Mouse (Mus musculus): ENCODE measurements around the gene 0610040J01Rik. TPM values are rescaled to one million over a fixed set of nuclear protein-coding genes. Genes with fewer than 3 reads are reported as not detected.

Gene 0610040J01Rik
- polyA plus RNA-seq, 1 experiment = 1.2 TPM

DNA sequence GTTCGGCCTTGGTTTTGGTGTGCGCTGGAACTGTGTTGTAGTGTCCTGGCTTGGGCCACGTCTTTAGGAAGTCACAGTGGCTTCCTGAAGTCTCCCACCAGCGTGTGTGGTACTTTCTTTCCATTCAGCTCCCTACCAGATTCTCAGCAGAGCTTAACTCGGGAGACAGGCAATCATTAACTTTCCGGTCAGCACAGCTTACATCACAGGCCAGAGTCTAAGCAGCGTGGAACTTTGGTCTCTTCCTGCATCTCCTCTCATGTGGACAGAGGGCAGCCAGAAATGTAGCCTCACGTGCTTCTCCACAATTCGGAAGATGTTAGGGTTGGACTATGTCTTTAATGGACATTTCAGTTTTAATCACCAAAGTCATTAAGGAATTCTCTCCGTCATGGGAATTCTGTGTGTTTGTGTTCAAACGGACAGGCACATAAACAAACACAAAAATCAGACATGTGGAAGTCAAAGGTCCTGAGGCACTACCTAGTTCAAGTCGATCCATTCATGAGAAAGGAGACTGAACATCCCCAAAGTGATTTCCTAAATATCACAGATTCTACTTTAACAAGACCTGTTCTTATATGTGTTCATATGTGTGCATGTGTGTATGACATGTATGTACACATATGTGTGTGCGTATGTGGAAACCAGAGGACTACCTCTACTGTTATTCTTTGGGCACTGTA, 35.5 kb downstream of the 0610040J01Rik start:
- TF ChIP-seq FLI1 (IDR thresholded peaks at IDR 0.05; ENCODE audit: low read length) (no peak), GATA1 (IDR thresholded peaks at IDR 0.05; ENCODE audit: borderline replicate concordance, low read length) (no peak)
- no peaks in the 10 kb centered on the region for H3K4me1 ChIP-seq
- H3K9me3 ChIP-seq = peaks cover 25% of the 10 kb centered on the region
- H3K4me3 ChIP-seq (replicated peaks) = no peak overlapping the region
- no peaks in the 10 kb centered on the region for H3K27me3 ChIP-seq (replicated peaks)
- H3K36me3 ChIP-seq (replicated peaks; ENCODE audit: low read length) = no peaks in the 10 kb centered on the region

DNA sequence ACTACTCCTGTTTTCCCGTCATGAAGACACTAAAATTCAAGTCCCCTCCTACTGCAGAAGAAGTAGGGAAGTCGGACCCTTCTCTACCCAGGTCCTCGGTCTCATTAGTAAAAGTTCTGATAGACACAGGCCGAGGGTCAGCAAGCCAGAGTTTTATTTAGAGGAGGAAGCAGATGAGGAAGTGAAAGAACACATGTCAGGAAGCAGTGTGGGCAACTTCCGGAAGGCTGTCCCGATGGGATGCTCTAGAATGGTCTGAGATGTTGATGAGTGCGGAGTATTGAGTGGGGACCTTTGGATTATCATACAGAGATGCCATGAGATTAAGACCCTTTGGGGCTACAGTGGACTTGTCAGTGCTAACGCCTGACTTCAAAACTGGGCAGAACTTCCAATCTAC, 46.7 kb downstream of the 0610040J01Rik start:
- Histone ChIP-seq H3K4me1 (no peaks in the 10 kb centered on the region), H3K36me3 (replicated peaks; ENCODE audit: low read length) (no peaks in the 10 kb centered on the region), H3K9me3 (no peaks in the 10 kb centered on the region), H3K27me3 (replicated peaks) (no peaks in the 10 kb centered on the region), H3K4me3 (replicated peaks) (no peak overlapping the region)
- TF ChIP-seq FLI1 (IDR thresholded peaks at IDR 0.05; ENCODE audit: low read length) (no peak), GATA1 (IDR thresholded peaks at IDR 0.05; ENCODE audit: borderline replicate concordance, low read length) (no peak)

DNA sequence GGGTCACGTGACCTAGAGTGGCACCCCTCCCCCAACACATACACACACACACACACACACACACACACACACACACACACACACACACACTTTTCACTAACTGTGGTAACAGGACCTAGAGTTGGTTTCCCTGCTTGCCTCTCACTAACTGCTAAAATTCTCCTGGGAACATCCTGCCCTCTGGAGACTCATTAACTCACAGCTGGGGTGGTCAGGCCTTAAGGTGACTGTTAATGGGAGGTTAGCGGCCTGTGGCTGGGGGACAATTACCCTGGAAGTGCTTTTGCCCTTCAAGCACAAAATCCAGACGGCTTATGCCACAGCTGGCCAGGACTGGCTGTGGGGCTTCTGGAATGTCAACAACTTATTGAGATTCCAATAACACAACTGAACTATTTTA, 55.3 kb downstream of the 0610040J01Rik start:
- TF ChIP-seq GATA1 (IDR thresholded peaks at IDR 0.05; ENCODE audit: borderline replicate concordance, low read length) (no peak), FLI1 (IDR thresholded peaks at IDR 0.05; ENCODE audit: low read length) (no peak)
- no peaks in the 10 kb centered on the region for H3K4me1 ChIP-seq

DNA sequence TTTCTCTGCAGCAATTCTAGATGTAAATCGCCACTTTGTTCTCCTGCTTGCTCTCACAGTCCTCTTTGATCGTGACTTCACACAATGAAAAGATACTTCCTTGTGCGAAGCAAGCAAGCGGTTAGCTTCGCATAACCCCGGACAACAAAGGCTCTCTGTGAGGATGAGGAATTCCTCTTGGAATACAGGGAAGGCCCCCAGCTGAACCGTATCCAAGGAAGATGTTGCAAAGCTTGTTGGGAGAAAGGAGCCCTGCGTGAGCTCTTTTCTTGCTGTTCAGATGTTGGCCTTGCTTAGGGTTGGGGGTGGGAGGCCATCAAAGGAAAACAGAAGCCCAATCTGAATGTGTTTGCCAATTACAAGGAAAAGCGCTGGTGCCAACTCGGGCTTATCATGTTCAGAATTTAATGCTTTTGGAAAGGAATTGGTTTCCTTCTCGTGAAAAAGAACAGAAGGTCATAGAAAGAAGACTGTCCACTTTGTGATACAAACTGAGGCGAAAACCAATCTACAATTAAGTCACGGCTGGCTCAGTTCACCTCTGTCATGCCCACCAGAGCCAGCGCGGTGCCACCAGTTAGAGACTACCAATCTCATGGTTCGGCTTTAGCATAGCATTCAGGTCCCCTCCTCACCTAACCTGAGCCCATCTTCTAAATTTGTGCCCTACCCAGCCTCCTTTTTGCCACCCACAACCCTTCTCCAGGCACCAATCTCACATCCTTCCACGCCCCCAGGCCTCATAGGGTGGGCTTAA, 60.2 kb downstream of the 0610040J01Rik start:
- H3K4me1 ChIP-seq = no peaks in the 10 kb centered on the region
- no peaks in the 10 kb centered on the region for H3K27me3 ChIP-seq (replicated peaks)
- H3K9me3 ChIP-seq = no peaks in the 10 kb centered on the region
- H3K4me3 ChIP-seq (replicated peaks) = no peak overlapping the region
- no peaks in the 10 kb centered on the region for H3K36me3 ChIP-seq (replicated peaks; ENCODE audit: low read length)
- TF ChIP-seq GATA1 (IDR thresholded peaks at IDR 0.05; ENCODE audit: borderline replicate concordance, low read length) = no peak
- TF ChIP-seq FLI1 (IDR thresholded peaks at IDR 0.05; ENCODE audit: low read length) = no peak

More for the DNA sequence above, 55.3 kb downstream of the 0610040J01Rik start:
- no peaks in the 10 kb centered on the region for H3K36me3 ChIP-seq (replicated peaks; ENCODE audit: low read length)
- H3K27me3 ChIP-seq (replicated peaks) = no peaks in the 10 kb centered on the region
- H3K4me3 ChIP-seq (replicated peaks) = no peak overlapping the region
- no peaks in the 10 kb centered on the region for H3K9me3 ChIP-seq

DNA sequence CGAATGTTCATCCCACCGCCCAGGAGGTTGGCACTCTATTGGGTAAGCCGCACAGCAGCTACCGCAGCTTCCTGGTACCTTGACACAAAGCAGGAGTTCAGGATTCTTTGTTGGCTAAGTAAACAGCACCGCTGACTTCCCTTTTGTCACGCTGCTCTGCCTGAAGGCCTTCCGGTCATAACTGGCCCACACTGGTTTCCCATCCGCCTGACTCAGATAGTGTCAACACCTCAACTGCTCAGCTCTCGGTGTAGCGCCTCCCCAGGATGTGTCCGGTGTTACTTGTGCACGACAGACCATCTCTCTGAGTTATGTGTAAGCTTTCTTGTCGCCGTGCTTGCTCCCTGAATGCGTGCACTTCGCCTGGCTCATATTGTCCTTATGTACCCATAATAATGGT, 62.7 kb downstream of the 0610040J01Rik start:
- no peaks in the 10 kb centered on the region for H3K27me3 ChIP-seq (replicated peaks)
- no peaks in the 10 kb centered on the region for H3K9me3 ChIP-seq
- no peaks in the 10 kb centered on the region for H3K36me3 ChIP-seq (replicated peaks; ENCODE audit: low read length)
- TF ChIP-seq GATA1 (IDR thresholded peaks at IDR 0.05; ENCODE audit: borderline replicate concordance, low read length) = no peak
- no peak for TF ChIP-seq FLI1 (IDR thresholded peaks at IDR 0.05; ENCODE audit: low read length)
- no peak overlapping the region for H3K4me3 ChIP-seq (replicated peaks)
- H3K4me1 ChIP-seq = no peaks in the 10 kb centered on the region

DNA sequence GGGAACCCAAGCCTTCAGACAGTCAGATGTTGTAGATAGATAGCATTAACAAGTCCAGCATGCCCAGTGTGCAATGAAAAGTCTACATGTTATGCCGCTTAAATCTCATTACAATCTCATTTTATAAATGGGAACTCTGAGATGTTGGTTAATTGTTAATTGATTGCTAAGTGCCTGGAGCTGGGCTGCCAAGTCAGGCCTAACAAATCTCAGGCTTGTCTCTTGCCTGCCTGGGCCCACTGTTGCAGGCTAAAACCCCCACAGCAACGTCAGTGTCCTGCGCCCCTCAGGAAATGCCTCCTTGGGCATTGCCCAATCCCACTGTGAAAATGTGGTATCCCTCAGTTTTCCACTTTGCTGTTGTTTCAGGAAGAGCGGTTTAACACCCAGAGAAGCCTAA, 63.9 kb downstream of the 0610040J01Rik start:
- no peak for TF ChIP-seq GATA1 (IDR thresholded peaks at IDR 0.05; ENCODE audit: borderline replicate concordance, low read length)
- no peak for TF ChIP-seq FLI1 (IDR thresholded peaks at IDR 0.05; ENCODE audit: low read length)
- Histone ChIP-seq H3K27me3 (replicated peaks) (no peaks in the 10 kb centered on the region), H3K4me1 (no peaks in the 10 kb centered on the region), H3K9me3 (no peaks in the 10 kb centered on the region), H3K4me3 (replicated peaks) (no peak overlapping the region), H3K36me3 (replicated peaks; ENCODE audit: low read length) (no peaks in the 10 kb centered on the region)

DNA sequence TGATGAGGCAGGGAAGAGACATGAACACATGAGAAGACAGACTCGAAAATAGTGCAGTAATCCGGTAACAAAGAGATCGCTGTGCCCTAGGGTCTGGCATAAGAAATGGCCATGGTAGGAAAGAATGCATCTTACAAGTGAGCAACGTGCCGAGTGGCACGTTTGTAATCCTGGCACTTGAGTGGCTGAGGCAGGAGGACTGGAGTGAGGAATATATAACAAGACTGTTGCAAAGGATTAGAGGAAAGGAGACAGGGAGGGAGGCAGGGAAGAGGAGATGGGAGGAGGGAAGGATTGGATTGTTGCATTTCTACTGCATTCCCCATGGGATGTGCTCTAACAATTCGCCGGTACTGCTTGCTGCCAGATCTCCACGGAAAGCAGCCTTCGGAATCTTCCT, 66.9 kb downstream of the 0610040J01Rik start:
- no peaks in the 10 kb centered on the region for H3K4me1 ChIP-seq
- H3K4me3 ChIP-seq (replicated peaks) = no peak overlapping the region
- H3K36me3 ChIP-seq (replicated peaks; ENCODE audit: low read length) = no peaks in the 10 kb centered on the region
- no peak for TF ChIP-seq FLI1 (IDR thresholded peaks at IDR 0.05; ENCODE audit: low read length)
- no peak for TF ChIP-seq GATA1 (IDR thresholded peaks at IDR 0.05; ENCODE audit: borderline replicate concordance, low read length)
- H3K27me3 ChIP-seq (replicated peaks) = no peaks in the 10 kb centered on the region
- no peaks in the 10 kb centered on the region for H3K9me3 ChIP-seq

DNA sequence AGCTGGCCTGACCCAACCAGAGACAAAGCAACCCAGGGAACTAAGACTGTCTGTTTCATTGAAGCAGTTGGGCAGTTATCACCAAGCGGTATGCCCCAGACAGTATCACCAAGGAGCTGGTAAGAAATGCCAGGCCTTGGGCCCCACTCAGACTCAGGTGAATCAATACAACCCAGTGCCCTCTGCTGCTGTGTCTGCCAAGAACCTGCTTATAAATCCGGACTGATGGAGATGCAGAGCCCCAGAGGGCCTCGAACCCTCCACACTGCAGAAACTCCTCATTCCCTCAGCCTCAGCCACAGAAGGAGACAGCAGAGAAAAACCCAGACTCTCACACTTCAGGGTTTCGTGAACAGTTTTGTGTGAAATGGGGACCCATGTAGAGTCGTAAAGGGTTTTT, 74.1 kb downstream of the 0610040J01Rik start:
- Histone ChIP-seq H3K4me3 (replicated peaks) (no peak overlapping the region), H3K36me3 (replicated peaks; ENCODE audit: low read length) (no peaks in the 10 kb centered on the region), H3K4me1 (no peaks in the 10 kb centered on the region), H3K27me3 (replicated peaks) (peaks cover 2% of the 10 kb centered on the region), H3K9me3 (peaks cover 7% of the 10 kb centered on the region; the same call in 1 of the 2 replicates)
- no peak for TF ChIP-seq GATA1 (IDR thresholded peaks at IDR 0.05; ENCODE audit: borderline replicate concordance, low read length)
- no peak for TF ChIP-seq FLI1 (IDR thresholded peaks at IDR 0.05; ENCODE audit: low read length)

DNA sequence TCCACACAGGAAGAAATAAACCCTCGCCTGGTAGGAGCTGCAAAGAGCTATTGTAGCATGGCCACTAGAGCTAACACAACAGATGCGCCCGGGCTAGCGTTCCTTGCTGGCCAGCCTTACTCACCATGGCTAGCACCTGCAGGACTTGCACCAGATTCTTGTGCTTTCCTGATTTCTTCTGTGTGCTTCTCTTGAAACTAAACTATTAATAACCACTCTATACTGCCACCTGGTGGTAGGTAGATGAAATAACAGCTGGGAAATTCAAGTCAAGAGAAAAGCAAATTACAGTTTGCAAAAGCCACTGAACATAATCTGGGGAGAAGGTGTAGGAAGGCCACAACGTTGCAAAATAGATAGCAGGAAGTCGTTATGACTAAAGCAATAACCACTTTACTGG, 74.5 kb downstream of the 0610040J01Rik start:
- Histone ChIP-seq H3K4me1 (no peaks in the 10 kb centered on the region), H3K9me3 (peaks cover 7% of the 10 kb centered on the region; the same call in 1 of the 2 replicates), H3K27me3 (replicated peaks) (peaks cover 2% of the 10 kb centered on the region), H3K36me3 (replicated peaks; ENCODE audit: low read length) (no peaks in the 10 kb centered on the region), H3K4me3 (replicated peaks) (no peak overlapping the region)
- TF ChIP-seq GATA1 (IDR thresholded peaks at IDR 0.05; ENCODE audit: borderline replicate concordance, low read length) = no peak
- TF ChIP-seq FLI1 (IDR thresholded peaks at IDR 0.05; ENCODE audit: low read length) = no peak

DNA sequence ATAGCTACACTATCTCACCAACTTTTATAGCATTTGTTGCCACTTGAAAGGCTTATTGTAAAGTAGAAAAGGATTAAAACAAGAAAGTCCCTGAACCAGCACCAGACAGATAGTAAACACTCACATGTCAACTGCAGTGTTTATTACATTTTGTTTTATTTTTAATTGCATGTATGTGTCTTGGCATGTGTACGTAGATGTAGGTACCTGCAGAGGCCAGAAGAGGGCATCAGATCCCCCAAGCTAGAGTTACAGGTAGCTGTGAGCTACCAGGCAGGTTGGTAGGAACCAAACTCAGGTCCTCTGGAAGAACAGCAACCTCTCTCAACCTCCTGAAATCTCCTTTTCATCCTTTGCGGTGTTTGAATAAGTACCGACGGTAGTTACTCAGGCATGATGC, 74.9 kb downstream of the 0610040J01Rik start:
- H3K36me3 ChIP-seq (replicated peaks; ENCODE audit: low read length) = no peaks in the 10 kb centered on the region
- no peaks in the 10 kb centered on the region for H3K4me1 ChIP-seq
- no peak overlapping the region for H3K4me3 ChIP-seq (replicated peaks)
- peaks cover 7% of the 10 kb centered on the region; the same call in 1 of the 2 replicates for H3K9me3 ChIP-seq
- TF ChIP-seq GATA1 (IDR thresholded peaks at IDR 0.05; ENCODE audit: borderline replicate concordance, low read length) (no peak), FLI1 (IDR thresholded peaks at IDR 0.05; ENCODE audit: low read length) (no peak)
- peaks cover 2% of the 10 kb centered on the region for H3K27me3 ChIP-seq (replicated peaks)

Measured in megakaryocyte, embryonic 14.5 days (primary cell).